Mouse (Mus musculus) lung, postnatal 0 days (tissue): ENCODE results near the gene Piezo1.

Experiments
- CTCF ChIP-seq: IDR thresholded peaks from 2 replicates; pipeline ENCODE4 v1.5.1; 2016; ENCODE audit warnings: antibody characterized with exemption, mild to moderate bottlenecking
- EP300 ChIP-seq: IDR thresholded peaks from 2 replicates; pipeline ENCODE4 v1.6.1; 2016; ENCODE audit warnings: antibody characterized with exemption, mild to moderate bottlenecking, control low read depth

DNA sequence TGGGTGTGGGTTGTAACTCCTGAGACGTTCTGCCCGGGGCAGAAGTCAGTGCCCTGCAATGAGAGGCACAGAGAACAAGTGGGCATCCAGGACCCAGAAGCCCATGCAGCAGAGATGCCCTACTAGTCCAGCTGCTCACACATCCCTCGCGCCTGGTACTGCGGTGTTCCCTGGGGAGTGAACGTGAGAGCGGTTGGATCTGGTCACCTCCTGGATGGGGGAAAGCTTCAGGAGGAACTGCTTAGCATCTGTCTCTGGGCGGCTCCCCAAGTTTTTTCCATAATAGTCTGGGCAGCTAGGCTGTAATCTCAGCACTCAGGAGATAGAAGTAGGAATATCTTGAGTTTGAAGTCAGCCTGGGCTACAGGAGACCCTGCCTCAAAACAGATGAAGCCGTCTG is 33.9 kb upstream of the Piezo1 start:
- TF ChIP-seq EP300 (no peak), CTCF (no peak)
